Mouse (Mus musculus): Measurements from ENCODE around the gene Nemp2.
"Not testable (repeated sequence)": the region's sequence is repeated elsewhere in the genome, so short reads cannot be mapped to it uniquely, and the experiment has no call there.

The Nemp2 gene

DNA sequence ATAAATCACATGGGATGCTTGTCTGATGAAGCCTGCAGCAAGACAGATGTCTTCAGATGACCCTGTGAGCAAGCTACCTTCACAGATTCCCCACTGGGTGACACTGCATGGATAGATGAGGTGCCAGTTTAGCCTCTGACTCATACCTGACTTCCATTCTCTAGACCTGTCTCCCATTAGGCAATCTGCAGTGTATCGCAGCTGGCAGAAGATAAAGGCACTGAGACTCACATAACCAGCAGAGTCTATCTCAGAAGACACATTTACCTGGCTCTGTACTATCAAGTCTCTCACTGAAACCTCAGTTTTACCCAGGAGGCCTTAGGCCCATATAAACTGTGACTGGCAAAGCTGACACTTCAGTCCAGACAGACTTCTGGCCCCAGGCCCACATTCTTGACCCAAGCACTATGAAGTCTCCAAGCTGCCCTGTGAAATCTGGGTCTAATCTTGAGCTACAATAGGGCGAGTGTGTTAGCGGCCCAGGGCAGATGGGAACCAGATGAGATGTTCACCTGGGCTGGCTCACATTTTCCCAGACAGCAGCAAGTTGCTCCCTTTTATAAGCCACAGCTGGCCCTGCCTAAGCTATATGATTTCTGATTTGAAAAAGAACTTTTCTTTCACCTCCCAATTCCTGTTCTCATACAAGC is 22.2 kb downstream of the Nemp2 start:
- in situ Hi-C loops (cut with MboI, MseI), result loop anchor here in 1 of 2 experiments (5.0 kb wide), 1 partner anchor 305 kb away; no protein-coding TSS in a partner anchor

DNA sequence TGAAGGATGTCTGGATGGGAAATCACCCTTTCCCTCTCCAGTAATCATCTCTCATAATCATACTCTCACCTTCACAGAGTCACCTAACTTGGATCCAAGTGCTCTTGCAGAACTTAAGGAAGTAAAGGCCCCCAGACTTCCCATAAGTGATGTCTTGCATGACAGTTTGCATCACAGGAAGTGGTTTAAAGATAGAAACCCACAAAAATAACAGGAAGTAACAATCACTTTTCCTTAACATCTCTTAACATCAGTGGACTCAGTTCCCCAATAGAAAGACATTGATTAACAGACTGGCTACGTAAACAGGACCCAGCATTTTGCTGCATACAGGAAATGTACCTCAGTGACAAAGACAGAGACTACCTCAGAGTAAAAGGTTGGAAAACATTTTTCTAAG is 22.9 kb downstream of the Nemp2 start:
- in situ Hi-C loops (cut with MboI, MseI), result loop anchor here in 1 of 2 experiments (5.0 kb wide), 1 partner anchor 304 kb away; no protein-coding TSS in a partner anchor

DNA sequence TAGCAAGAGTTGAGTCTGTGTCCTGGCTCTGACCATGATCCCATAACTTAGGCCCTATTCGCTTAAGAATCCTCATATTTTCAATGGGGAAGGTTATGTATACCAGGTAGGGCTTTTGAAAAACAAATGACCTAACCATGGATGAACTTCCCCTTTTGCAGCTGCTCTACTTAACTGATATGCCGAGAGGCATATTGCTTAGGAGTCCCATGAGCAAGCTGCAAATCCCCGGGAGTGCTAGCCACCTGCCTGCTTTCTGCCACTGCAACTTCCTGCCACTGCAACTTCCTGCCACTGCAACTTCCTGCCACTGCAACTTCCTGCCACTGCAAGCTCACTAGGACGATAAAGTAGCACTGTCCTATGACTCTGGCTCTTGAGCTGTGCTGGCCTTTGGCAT is 24.6 kb downstream of the Nemp2 start:
- in situ Hi-C loops (cut with MboI, MseI), result loop anchor here in 1 of 2 experiments (5.0 kb wide), 1 partner anchor 62 kb away; no protein-coding TSS in a partner anchor

DNA sequence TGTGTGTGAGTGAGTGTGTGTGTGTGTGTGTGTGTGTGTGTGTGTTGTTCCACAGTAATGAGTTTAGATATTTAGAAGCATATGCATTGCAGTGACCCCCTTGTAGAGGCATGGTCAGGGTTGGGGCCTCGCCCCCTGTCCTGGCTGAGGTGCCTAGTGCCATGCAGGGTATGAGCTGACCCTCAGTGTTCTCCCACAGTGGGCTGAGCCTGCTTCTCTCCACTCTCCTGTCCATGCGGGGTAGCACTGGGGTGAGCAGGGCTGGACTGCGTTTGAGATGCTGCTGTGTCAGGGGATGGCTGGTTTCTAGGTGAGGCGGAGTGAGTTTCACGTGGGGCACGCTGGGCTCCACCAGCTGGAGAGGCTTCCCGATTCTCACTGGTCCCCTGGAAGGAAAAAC is 27.7 kb downstream of the Nemp2 start:
- in situ Hi-C loops (cut with MboI, MseI), result loop anchor here in 1 of 2 experiments (5.0 kb wide), 1 partner anchor 59 kb away; no protein-coding TSS in a partner anchor

DNA sequence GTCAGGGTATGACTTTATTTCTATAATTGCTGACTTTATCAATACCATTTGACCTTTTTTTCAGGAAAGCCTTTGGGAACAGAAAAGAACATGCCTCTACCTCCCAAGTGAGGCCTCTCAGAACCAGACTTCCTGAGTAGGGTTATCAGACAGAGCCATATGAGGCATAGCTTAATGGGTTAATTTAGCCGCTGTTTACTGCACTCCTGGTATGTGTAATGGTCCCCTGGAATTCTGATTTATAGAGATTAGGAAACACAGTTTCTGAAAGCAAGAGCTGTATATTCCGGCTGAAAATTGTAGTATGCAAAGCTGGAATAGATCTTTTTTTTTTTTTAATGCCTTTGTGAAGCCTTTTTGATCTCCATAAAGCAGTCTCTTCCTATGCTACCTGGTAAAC is 29.8 kb downstream of the Nemp2 start:
- in situ Hi-C loops (cut with MboI, MseI), result no loop called here

DNA sequence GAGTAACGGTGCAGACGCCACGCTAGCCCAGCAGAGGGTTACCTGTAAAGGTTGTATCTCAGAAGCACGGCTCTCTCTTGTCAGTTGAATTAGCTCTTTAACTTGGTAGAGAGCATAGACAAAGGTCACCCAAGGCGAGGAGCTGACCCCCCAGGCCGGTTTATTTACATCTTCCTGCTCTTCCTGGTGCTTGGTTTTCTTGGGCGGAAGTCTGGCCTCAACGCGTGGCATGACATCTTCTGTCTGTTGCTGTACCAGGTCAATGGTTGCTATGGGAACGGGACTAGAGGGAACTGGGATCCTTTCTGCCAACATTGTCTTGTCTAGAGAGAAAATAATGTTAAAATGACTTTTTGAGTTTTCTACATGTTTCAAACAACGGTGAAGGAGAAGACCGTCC is 30.3 kb downstream of the Nemp2 start:
- in situ Hi-C loops (cut with MboI, MseI), result no loop called here

DNA sequence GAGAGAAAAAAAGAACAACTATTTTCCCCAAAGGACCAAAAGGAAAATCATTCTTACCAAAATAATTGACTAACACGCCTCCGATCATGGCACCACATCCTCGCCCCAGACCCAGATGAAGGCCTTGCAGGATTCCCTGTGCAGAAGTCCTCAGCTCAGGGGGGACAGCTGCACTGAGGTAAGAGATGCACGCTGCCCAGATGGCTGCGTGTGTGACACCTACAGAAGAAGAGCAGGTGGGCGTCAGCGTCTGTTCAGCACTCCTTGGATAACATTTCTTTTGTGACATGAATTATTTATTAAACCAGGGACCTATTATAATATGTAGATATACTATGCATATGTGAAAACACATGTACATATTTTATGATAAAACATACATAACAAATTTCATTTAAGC is 32.7 kb downstream of the Nemp2 start:
- in situ Hi-C loops (cut with MboI, MseI), result no loop called here

DNA sequence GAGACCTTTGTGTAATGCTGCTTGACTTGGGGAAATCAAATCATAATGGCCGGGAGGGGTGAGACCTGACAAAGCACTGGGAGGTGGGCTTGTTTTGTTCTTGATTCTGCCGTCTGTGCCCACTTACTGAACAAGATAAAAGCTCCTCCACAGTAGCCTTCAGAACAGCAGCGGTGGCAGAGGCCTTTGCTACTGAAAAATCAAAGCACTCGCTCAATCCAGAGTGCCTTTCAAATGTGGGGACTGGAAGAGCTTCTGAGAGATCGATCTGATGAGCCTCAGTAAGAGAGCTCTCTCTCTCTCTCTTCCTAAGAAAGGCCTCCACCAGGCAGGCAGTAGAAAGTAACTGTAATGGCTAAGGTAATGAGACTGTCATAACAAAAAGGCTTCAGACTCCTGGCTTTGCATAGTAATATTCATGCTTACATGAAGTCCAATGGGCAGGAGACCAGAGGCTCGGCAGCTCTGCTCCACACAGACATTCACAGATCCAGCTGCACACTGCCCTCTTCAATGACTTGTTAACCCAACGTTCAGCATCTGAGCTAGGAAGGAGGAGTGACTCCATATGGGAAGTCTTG is 38.3 kb downstream of the Nemp2 start:
- in situ Hi-C loops (cut with MboI, MseI), result no loop called here

DNA sequence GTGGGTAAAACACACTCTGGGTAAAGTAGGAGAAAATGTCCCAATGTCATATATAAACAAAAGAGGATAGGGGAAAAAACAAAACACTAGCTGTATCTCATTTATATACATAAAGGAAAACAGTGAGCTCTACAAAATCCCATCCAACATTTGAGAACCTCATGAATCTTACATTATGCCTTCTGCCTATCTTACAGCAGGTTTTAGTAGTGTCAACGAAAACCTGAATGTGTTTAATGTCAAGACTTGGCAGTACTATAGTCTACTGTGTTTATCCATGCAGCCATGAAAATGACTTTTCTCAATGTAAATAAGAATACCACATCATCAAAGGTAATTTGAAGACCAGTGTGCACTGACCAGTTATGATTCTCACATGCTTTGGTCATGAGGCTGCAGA is 39.4 kb downstream of the Nemp2 start:
- in situ Hi-C loops (cut with MboI, MseI), result no loop called here

DNA sequence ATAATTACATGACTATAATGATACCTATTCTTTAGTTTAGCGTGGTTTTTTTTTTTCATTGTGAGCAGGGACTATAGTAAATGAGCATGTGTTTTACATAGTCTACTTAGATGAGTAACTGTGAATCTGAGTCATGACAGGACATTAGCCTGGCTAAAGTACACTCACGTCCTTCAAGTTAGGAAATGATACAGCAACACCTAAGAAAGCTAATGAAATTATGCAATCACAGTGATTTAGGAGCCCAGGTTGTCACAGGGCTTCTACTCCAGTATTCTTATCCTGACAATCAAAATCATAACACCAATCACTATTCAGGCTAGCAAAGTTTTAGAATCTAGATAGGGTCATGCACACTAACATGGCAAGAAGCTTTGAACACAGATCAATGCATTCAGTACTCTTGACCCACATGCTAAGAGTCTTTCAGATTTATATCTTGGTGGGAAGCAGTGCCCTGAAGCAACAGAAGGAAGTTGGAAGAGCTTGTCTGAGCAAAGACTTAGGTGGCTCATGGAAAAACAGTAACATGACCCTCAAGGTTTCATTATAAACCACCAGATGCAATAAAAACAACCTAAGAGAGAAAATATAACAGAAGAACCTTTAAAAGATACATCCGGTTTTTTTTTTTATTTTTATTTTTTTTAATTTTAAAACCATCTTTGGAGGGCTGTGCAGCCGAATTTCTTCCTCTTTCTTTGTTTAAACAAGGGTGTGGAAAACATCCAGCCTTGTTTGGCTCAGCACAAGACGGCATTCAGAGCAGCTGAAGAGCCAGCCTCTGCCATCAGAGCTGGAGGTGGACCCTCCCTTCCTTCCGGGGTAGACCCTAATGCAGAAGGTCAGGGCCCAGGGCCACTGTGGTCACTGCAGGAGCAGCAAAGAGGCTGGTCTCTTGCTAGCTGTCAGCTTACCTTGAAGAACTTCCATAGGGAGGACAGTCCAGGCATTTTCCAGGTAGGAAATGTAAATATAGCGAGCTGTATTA is 45.4 kb downstream of the Nemp2 start:
- in situ Hi-C loops (cut with MboI, MseI), result no loop called here

DNA sequence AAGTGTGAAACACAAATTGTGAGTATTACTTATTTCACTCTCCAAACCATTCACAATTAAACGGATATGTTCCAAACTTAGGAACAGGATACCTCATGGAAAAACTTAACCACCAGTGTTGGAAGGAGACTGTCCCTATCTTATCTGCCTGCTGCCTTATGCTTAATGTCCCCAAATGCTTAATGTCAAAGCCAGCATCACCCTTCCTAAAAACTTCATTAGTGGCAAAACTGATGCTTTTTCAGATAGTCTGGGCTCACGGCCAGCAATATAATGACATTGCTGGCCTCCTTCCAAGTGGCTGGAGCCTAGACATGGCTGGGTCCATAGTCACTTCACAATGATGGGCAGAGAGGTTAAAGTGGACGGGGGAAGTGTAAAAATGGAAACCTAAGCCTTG is 46.1 kb downstream of the Nemp2 start:
- in situ Hi-C loops (cut with MboI, MseI), result no loop called here

DNA sequence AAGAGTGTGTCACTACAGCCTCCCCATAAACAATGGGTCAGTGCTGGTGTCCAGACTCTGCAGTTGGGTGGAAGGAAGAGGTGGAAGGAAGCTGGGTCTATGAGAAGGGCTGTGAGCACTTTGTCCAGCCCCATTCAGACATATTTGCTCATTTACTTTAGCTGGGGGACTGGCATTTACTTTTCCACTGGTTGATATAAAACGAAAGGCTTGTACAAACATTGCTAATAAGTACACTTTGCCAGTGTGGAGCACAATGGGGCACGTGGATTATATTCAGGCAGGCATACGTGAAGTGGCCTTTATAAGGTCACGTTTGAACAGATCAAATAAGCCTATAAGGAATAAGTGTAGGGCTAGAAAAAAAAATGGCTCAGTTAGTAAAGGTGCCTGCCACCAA is 53.0 kb downstream of the Nemp2 start:
- in situ Hi-C loops (cut with MboI, MseI), result no loop called here

DNA sequence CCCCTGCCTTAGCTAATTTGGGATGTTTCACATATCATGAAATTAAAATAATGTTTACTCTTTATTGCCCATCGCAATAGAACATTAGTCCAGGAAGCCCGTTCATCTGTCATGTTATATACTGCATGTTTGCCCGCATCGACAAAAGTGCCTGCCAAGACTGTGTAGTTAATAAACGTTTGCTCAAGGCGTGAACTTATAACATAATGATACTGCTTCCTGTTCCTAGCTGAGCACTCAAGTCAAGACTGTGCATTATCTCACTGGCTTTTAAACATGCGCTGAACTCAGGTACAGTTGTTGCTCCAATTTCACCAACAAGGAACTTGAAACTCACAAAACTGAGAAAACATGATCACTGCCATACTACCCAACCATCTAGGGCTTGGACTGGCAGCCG is 57.1 kb downstream of the Nemp2 start:
- in situ Hi-C loops (cut with MboI, MseI), result no loop called here

DNA sequence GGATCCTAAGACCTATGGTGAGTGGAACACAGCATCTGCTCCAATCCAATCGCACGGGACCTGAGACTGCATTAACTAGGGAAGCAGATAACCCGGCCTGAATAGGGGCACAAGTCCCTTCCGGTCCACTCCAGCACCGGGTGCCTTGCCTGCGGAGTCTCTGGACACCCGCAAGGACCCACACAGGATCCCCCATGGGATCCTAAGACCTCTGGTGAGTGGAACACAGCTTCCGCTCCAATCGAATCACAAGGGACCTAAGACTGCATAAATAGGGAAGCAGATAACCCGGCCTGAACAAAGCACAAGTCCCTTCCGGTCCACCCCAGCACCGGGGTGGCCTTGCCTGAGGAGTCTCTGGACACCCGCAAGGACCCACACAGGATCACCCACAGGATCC is 64.0 kb downstream of the Nemp2 start:
- in situ Hi-C loops (cut with MboI, MseI), result not testable (repeated sequence)
